Mouse (Mus musculus) forelimb bud, embryonic 11.5 days (tissue): ENCODE measurements around the gene Aar2.
"Not testable (repeated sequence)": the region's sequence is repeated elsewhere in the genome, so short reads cannot be mapped to it uniquely, and the experiment has no call there.

Source experiments
- DNase-seq: peaks from one replicate; pipeline ENCODE4 v3.0.0-alpha.2; 2012; ENCODE audit warnings: low read depth, low spot score

Gene Aar2

GRCm38 (mm10) chr2:156547123-156547891, at the start of gene Aar2:
Gene Aar2 (plus strand): TSS chr2:156547584.
- peak; percentile 87 for DNase-seq

GRCm38 (mm10) chr2:156497915-156498314, 49.5 kb upstream of the Aar2 start:
- peak; percentile 76 for DNase-seq

GRCm38 (mm10) chr2:156501025-156501424, 46.4 kb upstream of the Aar2 start:
- no peak for DNase-seq

GRCm38 (mm10) chr2:156505533-156505932, 41.9 kb upstream of the Aar2 start:
- no peak for DNase-seq

DNA sequence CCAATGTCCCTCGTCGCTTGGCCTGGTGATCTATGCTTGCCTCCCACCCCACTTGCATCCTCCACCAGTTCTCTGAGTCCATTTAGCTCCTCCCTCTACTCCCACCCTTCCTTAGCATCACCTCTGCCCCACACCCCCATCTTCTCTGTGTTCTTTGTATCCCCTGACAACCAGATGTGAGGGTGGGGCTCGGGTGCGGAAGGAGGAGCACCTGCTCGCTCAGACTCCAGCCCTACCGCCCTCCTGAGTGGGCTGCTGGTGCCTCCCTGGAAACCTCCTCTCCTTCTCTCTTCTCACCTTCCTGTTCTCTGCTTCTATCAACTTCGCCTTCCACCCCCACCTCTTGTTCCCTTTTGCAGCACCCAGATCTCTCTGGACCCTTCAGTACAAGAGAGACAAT, 35.4 kb upstream of the Aar2 start:
- no peak for DNase-seq

DNA sequence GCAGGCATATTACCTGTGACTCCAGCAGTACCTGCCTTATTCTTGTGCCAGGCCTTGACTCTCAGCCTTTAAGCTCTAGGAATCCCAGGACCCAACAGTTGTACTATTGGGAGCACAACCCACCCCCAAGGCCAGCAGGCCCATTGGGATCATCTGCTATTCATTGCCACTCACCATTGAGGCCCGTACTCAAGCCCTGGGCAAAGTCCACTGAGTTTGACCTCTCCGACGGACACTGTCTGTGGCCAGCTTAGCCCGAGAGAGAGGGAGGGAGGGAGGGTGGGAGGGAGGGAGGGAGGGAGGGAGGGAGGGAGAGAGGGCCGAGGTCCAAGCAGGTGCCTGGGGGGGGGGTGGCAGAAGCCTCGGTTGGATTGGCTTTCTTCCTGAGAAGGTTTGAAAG, 34.8 kb upstream of the Aar2 start:
- DNase-seq: no peak

GRCm38 (mm10) chr2:156515102-156515501, 32.3 kb upstream of the Aar2 start:
- no peak for DNase-seq

DNA sequence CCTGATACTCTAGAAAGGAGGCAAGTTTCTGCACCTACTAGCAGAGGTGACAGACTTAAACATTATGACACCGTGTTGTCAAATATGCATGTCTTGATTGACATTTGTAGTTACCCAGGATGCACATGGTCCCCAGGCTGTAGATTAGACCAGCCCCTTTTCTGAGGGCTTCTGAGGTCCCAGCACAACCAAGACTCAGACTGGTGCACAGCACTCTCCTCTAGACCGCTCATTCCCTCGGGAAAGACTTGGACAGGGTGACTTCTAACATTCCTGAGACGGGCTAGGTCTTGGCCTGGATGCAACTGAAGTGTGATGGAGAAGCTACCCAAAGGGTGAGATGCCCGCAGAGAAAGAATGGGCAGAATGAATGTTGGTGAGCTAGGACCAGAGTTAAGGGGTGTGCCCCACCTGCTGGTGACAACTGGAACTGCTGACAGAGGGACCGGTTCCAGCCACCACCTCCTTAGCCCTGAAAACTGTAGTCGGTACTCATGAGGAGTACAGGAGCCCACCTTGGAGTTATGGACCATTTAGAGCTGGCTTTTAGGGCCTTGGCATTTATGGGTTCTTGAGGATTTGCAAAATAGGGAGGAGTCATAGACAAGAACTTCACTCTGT, 31.7 kb upstream of the Aar2 start:
- peak; percentile 58 for DNase-seq

GRCm38 (mm10) chr2:156516678-156517077, 30.7 kb upstream of the Aar2 start:
- DNase-seq: not testable (repeated sequence)

DNA sequence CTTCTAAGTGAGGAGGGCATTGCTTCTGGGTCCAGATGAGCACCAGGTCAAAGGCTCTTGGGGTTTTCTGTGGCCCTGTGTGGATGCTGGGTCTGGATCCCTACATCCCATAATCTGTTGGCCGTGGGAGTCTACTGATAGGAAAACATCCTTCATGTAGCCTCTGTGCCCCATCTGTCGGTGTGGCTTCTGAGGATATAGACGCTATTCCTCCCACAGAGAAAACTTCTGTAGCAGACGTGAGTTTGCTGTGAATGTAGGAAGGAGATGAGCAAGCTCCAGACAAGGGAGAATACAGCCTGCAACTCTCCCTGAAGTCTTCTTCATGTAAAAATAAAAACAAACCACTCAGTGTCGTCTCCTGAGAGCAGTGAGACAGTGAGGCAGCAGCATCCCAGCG, 29.1 kb upstream of the Aar2 start:
- no peak for DNase-seq

DNA sequence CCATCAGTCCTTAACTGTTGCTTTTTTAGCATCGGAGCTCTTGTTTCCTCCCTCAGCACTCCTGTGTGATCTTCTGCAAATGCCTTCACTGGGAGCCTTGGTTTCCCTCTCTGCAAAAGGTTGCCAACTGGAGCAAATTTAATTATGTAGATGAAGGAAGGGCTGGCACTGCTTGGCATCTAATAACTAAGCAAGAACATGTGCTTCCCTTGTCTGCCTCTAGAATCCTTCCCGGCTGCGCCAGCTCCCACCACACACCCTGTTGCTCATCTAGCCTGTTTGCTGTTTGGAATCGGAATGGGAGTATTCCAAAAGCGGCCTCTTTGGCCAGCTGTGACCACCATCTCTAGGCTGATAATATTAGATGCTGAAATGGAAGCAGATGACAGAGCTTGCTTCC, 27.8 kb upstream of the Aar2 start:
- no peak for DNase-seq

DNA sequence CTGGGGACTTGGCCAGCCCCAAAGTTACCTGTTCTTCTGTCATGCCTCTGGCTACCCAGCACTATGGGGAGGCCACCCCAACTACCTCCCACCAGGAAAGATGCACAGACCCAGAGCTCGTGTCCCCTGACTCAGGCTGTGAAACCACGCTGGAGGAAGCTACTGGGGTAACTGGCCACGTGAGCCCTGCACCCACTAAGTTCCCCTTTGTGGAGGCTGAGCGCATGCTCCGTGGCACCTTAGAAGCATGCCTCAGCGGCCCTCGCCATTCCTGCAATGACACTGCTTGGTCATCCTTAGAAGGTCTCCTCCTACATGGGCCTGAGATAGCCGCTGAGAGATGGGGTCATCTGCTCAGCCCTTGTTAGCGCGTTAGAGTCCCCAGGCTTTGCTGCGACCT, 24.4 kb upstream of the Aar2 start:
- DNase-seq: no peak

DNA sequence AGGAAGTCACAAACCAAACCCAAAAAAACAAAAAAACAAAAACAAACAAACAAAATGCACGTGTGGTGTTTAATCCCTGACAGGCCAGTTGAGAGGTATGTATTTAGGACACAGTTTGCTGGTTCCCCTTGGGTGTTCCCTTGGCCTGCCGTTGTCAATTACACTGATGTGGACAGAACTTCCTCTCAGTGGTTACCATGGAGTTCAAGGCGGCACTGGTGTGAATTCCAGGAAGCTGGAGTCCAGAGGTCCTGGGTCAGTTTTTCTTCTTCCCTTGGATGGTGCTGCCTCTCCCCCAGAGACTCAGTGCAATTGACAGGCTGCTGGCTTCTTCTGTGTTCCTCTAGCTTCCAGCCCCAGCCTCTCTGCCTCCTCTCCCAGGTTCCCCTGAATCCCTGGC, 23.3 kb upstream of the Aar2 start:
- no peak for DNase-seq

DNA sequence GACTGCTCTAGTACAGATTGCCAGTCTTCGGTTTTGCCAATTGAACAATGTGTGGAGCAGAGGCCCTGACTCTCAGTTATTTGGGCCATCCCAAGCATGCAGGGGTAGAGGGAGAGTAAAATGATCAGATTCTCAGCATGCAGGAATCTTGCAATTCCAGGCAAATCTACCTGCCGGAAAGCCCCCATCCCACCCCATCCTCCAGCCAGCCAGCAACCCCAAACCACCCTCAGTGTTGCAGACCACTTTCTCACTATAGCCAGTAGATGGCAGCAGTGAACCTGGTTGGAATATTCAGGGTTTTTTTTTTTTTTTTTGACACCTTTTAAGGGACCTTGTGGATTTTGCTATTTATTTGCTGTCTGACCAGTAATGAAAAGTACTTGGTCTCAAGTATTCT, 17.7 kb upstream of the Aar2 start:
- DNase-seq: peak; percentile 43

DNA sequence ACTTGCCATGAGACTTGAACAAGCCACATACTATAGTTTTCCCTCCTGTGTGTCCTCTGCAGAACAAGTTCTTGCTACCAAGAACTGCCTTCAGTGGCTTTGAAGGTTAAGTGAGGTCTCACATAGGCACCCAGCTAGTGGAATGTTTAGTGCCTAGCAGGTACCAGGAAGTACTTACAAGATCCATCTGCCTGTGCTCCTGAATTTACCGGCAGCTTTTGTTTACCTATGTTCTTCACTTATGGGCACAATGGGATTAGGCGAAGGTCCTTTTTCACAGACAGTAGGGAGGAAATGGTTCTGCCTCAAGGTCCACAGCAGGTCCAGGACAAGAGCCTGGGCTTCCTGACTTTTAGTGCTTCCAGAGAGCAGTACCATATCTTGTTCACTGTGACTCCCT, 14.2 kb upstream of the Aar2 start:
- DNase-seq: no peak

GRCm38 (mm10) chr2:156538817-156539555, 8.4 kb upstream of the Aar2 start:
- DNase-seq: no peak

- DNase-seq: no peak
Measured at GRCm38 (mm10) chr2:156540991-156541390, 6.4 kb upstream of the Aar2 start.

- DNase-seq: no peak
Measured at GRCm38 (mm10) chr2:156542410-156542809, 5.0 kb upstream of the Aar2 start.

GRCm38 (mm10) chr2:156543804-156544203, 3.6 kb upstream of the Aar2 start:
- no peak for DNase-seq

DNA sequence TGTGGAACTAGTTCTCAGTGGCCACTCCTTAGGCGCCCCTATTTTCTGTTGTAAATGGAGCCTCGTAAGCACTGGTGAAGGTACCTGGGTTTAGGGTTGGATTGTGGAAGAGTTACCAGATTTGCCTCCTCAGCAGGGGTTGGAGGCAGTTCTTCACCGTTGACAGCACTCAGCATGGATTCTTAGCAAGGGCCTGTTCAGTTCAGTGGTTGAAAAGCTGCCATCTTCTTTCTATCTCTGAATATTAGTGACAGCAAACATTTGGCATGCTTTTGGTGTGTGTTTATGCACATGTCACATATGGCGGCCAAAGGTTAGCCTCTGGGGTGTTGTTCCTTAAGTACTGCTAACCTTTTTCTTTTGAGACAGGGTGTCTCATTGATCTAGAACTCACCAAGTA, 5.0 kb downstream of the Aar2 start:
- DNase-seq: no peak

GRCm38 (mm10) chr2:156561808-156562207, 14.4 kb downstream of the Aar2 start:
- DNase-seq: no peak

DNA sequence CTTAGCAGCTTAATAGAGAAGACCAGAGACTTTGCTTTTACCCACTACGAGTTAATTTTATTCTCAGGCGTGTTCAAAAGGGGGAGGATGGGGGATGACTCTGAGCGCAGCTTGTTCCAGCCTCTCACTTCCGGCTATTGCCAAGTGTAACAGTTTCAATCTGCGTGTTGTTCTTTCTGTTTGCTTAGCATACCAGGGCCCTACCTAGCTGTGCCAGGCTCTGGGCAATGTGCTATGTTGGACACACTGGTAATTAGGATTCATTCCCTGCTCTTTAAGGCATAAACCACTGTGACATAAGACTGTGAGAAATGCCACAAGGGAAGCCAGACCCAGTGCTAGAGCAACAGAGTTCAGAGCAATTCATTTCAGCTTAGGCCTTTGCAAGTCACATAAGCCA, 16.2 kb downstream of the Aar2 start:
- DNase-seq: no peak

DNA sequence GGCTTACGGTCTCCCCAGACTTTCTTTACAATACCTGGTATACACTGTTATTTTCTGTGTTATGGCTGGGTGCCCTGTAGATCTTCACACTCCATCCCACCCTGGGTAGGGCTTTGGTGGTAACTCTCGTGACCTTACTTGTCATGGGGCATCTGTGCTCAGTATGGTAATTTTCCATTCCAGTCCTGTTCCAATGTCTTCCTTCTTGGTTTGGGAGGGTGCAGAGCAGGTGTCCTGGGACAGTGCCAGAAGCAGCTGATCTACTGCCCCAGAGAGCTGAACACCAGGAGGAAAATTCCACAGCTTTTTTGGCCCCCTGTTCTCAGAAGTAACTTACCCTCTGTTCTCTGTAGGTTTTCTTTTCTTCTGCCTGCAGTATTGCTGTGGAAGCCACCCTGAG, 19.1 kb downstream of the Aar2 start:
- DNase-seq: no peak
